Mouse (Mus musculus): ENCODE measurements around the gene Aoc3. TPM values are rescaled to one million over a fixed set of nuclear protein-coding genes. Genes with fewer than 3 reads are reported as not detected.
"Not testable (repeated sequence)": the region's sequence is repeated elsewhere in the genome, so short reads cannot be mapped to it uniquely, and the experiment has no call there.

The Aoc3 gene
- polyA plus RNA-seq, 1 experiment from 2014 or later, result 0.10 TPM

- Histone ChIP-seq H3K27ac (no peak overlapping the region), H3K4me1 (peaks cover 8% of the 10 kb centered on the region; the same call in 1 of the 2 replicates)
These were observed 1.3 kb upstream of the Aoc3 start for GRCm38 (mm10) chr11:101328941-101329635.

GRCm38 (mm10) chr11:101330961-101331360 lies 556 bp downstream of the Aoc3 start:
- not testable (repeated sequence) for H3K36me3 ChIP-seq; H3K9me3 ChIP-seq; ATAC-seq (ENCODE audit: insufficient number of reproducible peaks, insufficient read depth, low FRiP score, low TSS enrichment, low read depth); H3K27me3 ChIP-seq; H3K4me2 ChIP-seq; H3K4me3 ChIP-seq; H3K9ac ChIP-seq
- Histone ChIP-seq H3K27ac (peak overlapping the region; percentile 44; the same call in 1 of the 2 replicates), H3K4me1 (peaks cover 14% of the 10 kb centered on the region)
- WGBS, result 83% methylated on average over 6 of the region's 6 CpGs

More at GRCm38 (mm10) chr11:101328941-101329635, 1.3 kb upstream of the Aoc3 start:
- no peak for ATAC-seq (ENCODE audit: insufficient number of reproducible peaks, insufficient read depth, low FRiP score, low TSS enrichment, low read depth)
- Histone ChIP-seq H3K4me2 (no peak overlapping the region), H3K27me3 (no peaks in the 10 kb centered on the region), H3K9ac (no peak overlapping the region), H3K9me3 (no peaks in the 10 kb centered on the region), H3K4me3 (no peak overlapping the region), H3K36me3 (peaks cover 18% of the 10 kb centered on the region)
- WGBS, result 78% methylated on average over 6 of the region's 6 CpGs

GRCm38 (mm10) chr11:101332537-101332936 lies 2.1 kb downstream of the Aoc3 start:
- no peaks in the 10 kb centered on the region for H3K9me3 ChIP-seq
- no peak overlapping the region for H3K4me3 ChIP-seq
- peaks cover 22% of the 10 kb centered on the region for H3K4me1 ChIP-seq
- no peak overlapping the region for H3K4me2 ChIP-seq
- no peak overlapping the region for H3K9ac ChIP-seq
- no peak overlapping the region for H3K27ac ChIP-seq
- WGBS, result 80% methylated on average over 3 of the region's 3 CpGs
- H3K27me3 ChIP-seq, result no peaks in the 10 kb centered on the region
- H3K36me3 ChIP-seq, result no peaks in the 10 kb centered on the region
- no peak for ATAC-seq (ENCODE audit: insufficient number of reproducible peaks, insufficient read depth, low FRiP score, low TSS enrichment, low read depth)

- H3K36me3 ChIP-seq, result no peaks in the 10 kb centered on the region
- H3K4me2 ChIP-seq, result no peak overlapping the region
- no peak for ATAC-seq (ENCODE audit: insufficient number of reproducible peaks, insufficient read depth, low FRiP score, low TSS enrichment, low read depth)
- no peaks in the 10 kb centered on the region for H3K9me3 ChIP-seq
- no peak overlapping the region for H3K27ac ChIP-seq
- peaks cover 29% of the 10 kb centered on the region for H3K4me1 ChIP-seq
- H3K4me3 ChIP-seq, result no peak overlapping the region
- no peak overlapping the region for H3K9ac ChIP-seq
- WGBS, result 23% methylated on average over 10 of the region's 10 CpGs
- no peaks in the 10 kb centered on the region for H3K27me3 ChIP-seq
These were observed 3.6 kb downstream of the Aoc3 start for GRCm38 (mm10) chr11:101334023-101334422.

DNA sequence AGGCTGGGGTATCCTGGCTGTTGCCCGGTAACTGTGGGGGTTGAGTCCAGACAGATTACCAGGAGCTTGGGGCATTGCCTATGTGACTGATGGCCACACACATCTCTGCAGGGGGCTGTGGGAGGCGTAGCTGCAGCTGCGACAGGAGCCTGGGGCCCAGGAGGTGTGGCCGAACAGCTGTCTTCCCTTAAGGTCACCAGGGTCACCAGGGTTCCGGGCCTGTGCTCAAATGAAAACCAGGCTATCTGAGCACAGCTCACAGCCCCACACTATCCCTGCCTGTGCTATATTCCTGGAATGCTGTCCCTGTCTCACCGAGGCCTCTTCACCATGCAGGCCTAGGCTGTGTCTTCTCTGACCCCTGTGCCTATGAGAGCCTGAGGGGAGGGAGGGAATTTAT lies 4.1 kb downstream of the Aoc3 start:
- no peaks in the 10 kb centered on the region for H3K36me3 ChIP-seq
- H3K9me3 ChIP-seq, result no peaks in the 10 kb centered on the region
- no peak overlapping the region for H3K9ac ChIP-seq
- H3K27ac ChIP-seq, result no peak overlapping the region
- no peaks in the 10 kb centered on the region for H3K27me3 ChIP-seq
- no peak for ATAC-seq (ENCODE audit: insufficient number of reproducible peaks, insufficient read depth, low FRiP score, low TSS enrichment, low read depth)
- H3K4me2 ChIP-seq, result no peak overlapping the region
- peaks cover 29% of the 10 kb centered on the region for H3K4me1 ChIP-seq
- no peak overlapping the region for H3K4me3 ChIP-seq
- 10% methylated on average over 6 of the region's 6 CpGs for WGBS

GRCm38 (mm10) chr11:101335685-101336084 lies 5.3 kb downstream of the Aoc3 start:
- H3K9me3 ChIP-seq, result no peaks in the 10 kb centered on the region
- no peak overlapping the region for H3K27ac ChIP-seq
- no peaks in the 10 kb centered on the region for H3K27me3 ChIP-seq
- 79% methylated on average over 9 of the region's 9 CpGs for WGBS
- no peaks in the 10 kb centered on the region for H3K36me3 ChIP-seq
- no peak overlapping the region for H3K4me3 ChIP-seq
- no peak overlapping the region for H3K4me2 ChIP-seq
- no peak for ATAC-seq (ENCODE audit: insufficient number of reproducible peaks, insufficient read depth, low FRiP score, low TSS enrichment, low read depth)
- H3K4me1 ChIP-seq, result peaks cover 29% of the 10 kb centered on the region
- H3K9ac ChIP-seq, result no peak overlapping the region

DNA sequence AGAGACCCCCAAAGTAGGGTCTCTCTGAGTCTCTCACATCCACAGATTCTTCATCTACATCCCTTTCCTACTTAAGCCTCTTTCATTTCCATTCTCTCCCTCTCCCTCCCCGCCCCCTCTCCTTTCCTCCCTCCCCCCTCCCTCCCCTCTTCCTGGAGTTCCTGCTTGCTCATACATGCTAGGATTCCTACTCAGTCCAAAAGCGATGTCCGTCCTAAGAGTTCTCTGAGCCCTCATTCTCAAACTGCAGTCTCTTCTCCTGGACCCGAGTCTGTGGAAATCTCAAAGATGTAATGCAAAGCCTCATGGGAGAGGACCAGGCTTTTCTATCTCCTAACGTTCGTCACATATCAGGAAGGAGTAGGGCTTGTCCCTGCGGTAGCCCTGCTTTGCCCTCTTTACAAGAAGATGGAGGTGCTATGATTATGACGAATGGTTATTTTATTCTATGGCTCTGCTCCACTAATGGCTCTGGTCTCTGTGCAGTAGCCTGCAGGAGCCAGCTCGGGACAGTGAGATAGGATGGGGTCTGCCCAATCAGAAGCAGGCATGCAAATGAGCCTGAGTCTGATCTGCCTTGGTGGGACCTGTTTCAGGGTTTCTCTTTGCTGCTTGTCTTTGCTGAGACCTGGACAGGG lies 7.8 kb downstream of the Aoc3 start:
- Histone ChIP-seq H3K27me3 (no peaks in the 10 kb centered on the region), H3K9ac (0 out of 2 replicates have a peak overlapping the region, but pooled peaks have one; percentile 40), H3K9me3 (no peaks in the 10 kb centered on the region), H3K4me3 (peak overlapping the region; percentile 30), H3K27ac (peak overlapping the region; percentile 71), H3K4me1 (peaks cover 29% of the 10 kb centered on the region), H3K4me2 (peak overlapping the region; percentile 59), H3K36me3 (no peaks in the 10 kb centered on the region)
- WGBS, result under 1% methylated on average over 9 of the region's 9 CpGs
- peak; percentile 64; the same call in 1 of the 2 replicates for ATAC-seq (ENCODE audit: insufficient number of reproducible peaks, insufficient read depth, low FRiP score, low TSS enrichment, low read depth)

- WGBS, result 69% methylated on average over 10 of the region's 10 CpGs
- Histone ChIP-seq H3K4me3 (no peak overlapping the region), H3K27ac (no peak overlapping the region), H3K36me3 (no peaks in the 10 kb centered on the region), H3K27me3 (no peaks in the 10 kb centered on the region), H3K4me2 (no peak overlapping the region), H3K9me3 (0 out of 2 replicates have a peak, but pooled peaks cover 2% of the 10 kb centered on the region), H3K4me1 (0 out of 2 replicates have a peak, but pooled peaks cover 4% of the 10 kb centered on the region), H3K9ac (no peak overlapping the region)
- ATAC-seq (ENCODE audit: insufficient number of reproducible peaks, insufficient read depth, low FRiP score, low TSS enrichment, low read depth), result no peak
These were observed 16.8 kb downstream of the Aoc3 start for GRCm38 (mm10) chr11:101347083-101347775.

DNA sequence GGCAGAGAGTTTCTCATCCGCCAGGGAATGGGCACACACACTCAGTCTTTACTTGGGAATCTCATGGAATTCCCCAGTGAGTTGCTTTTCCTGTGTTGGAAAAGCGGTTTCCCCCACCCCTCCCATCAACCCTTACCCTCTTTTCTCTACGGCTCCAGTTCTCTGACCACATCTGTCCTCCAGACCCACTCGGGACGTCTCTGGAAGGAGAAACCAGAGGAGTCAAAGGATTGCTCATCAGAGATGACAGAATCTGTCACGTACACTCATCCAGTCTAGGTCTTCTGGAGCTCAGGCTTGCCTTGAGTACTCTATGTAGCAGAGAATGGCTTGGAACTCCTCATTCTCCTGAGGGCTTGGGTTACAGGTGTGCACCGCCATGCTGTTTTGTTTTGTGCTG lies 18.4 kb downstream of the Aoc3 start:
- Histone ChIP-seq H3K4me2 (no peak overlapping the region), H3K27me3 (no peaks in the 10 kb centered on the region), H3K9me3 (0 out of 2 replicates have a peak, but pooled peaks cover 2% of the 10 kb centered on the region), H3K4me1 (0 out of 2 replicates have a peak, but pooled peaks cover 4% of the 10 kb centered on the region), H3K4me3 (no peak overlapping the region), H3K27ac (no peak overlapping the region), H3K36me3 (no peaks in the 10 kb centered on the region), H3K9ac (no peak overlapping the region)
- no peak for ATAC-seq (ENCODE audit: insufficient number of reproducible peaks, insufficient read depth, low FRiP score, low TSS enrichment, low read depth)
- 55% methylated on average over 7 of the region's 7 CpGs for WGBS

GRCm38 (mm10) chr11:101349216-101349615 lies 18.8 kb downstream of the Aoc3 start:
- H3K4me1 ChIP-seq, result 0 out of 2 replicates have a peak, but pooled peaks cover 4% of the 10 kb centered on the region
- H3K9me3 ChIP-seq, result 0 out of 2 replicates have a peak, but pooled peaks cover 2% of the 10 kb centered on the region
- no peak for ATAC-seq (ENCODE audit: insufficient number of reproducible peaks, insufficient read depth, low FRiP score, low TSS enrichment, low read depth)
- H3K9ac ChIP-seq, result no peak overlapping the region
- H3K36me3 ChIP-seq, result no peaks in the 10 kb centered on the region
- 60% methylated on average over 3 of the region's 3 CpGs for WGBS
- H3K27me3 ChIP-seq, result no peaks in the 10 kb centered on the region
- H3K4me2 ChIP-seq, result no peak overlapping the region
- H3K27ac ChIP-seq, result no peak overlapping the region
- H3K4me3 ChIP-seq, result no peak overlapping the region

DNA sequence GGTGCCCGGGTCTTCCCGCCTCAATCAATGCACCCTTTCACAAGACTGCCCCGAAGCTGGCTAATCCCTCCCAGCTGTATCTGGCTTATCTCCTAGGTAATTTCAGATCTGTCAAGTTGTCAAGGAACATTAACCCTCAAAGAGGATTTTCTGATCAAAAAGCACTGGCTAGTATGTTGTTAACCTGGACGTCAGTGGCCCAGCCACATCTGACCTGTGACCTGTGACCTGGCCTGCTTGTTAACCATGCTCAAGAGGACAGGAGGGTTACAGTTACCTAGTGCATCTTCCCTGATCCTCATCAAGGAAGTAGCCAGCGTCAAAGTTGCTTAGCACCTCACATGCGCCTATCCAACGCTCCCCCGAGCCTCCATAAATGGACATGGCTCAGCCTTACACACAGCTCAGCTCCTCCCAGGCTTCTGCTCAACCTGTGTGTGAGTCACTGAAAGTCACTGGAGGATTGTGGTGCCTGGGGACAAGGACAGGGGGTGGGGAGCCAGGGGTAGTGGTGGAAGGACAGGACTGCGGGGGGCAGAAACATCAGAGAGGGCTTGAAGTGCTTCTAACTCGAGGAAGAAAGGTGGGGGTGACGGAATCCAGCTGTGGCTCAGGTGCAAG lies 20.8 kb downstream of the Aoc3 start:
- Histone ChIP-seq H3K27ac (no peak overlapping the region), H3K36me3 (no peaks in the 10 kb centered on the region), H3K4me2 (no peak overlapping the region), H3K4me3 (no peak overlapping the region), H3K9me3 (0 out of 2 replicates have a peak, but pooled peaks cover 2% of the 10 kb centered on the region), H3K27me3 (no peaks in the 10 kb centered on the region), H3K4me1 (0 out of 2 replicates have a peak, but pooled peaks cover 4% of the 10 kb centered on the region), H3K9ac (no peak overlapping the region)
- WGBS, result 49% methylated on average over 11 of the region's 11 CpGs
- no peak for ATAC-seq (ENCODE audit: insufficient number of reproducible peaks, insufficient read depth, low FRiP score, low TSS enrichment, low read depth)
